Mouse (Mus musculus) liver, postnatal 0 days (tissue): ENCODE measurements around the gene Pde4d.

ENCODE experiments used
- CTCF ChIP-seq: sonication (generic); IDR thresholded peaks from 2 replicates; pipeline ENCODE4 v1.5.1; 2016; ENCODE audit warnings: antibody characterized with exemption, low read depth
- EP300 ChIP-seq: IDR thresholded peaks from 2 replicates; pipeline ENCODE4 v1.6.1; 2016; ENCODE audit warnings: antibody characterized with exemption, low read depth, mild to moderate bottlenecking

- no peak for TF ChIP-seq CTCF
- TF ChIP-seq EP300: no peak
Measured at GRCm38 (mm10) chr13:109623201-109623600, 1173.5 kb downstream of the Pde4d start.
